ENCODE assay signal across 8 mouse cellular contexts in genomic region chr1:126993061-126993640, GRCm38 (mm10).
DNase-seq lines count a peak whose midpoint lies in the region; ATAC-seq and TF ChIP-seq lines count a peak whose summit lies in the region.

No protein-coding gene starts in this region.

- no peaks in the 10 kb centered on the region for H3K27me3 ChIP-seq in thymus, adult 2 months (ENCODE audit: control insufficient read depth, insufficient read depth, low read length)

- H3K36me3 ChIP-seq in thymus, adult 2 months (ENCODE audit: control insufficient read depth, insufficient read depth, low read length): no peaks in the 10 kb centered on the region

- H3K4me1 ChIP-seq in thymus, adult 2 months (replicated peaks; ENCODE audit: control insufficient read depth, insufficient read depth, low read length): no peaks in the 10 kb centered on the region

- peak; percentile 8 for DNase-seq in thymus, adult 2 months
- no peak for DNase-seq in thymus, postnatal 36 days
- DNase-seq in cerebellum, adult 9-11 months: peak; percentile 10
- DNase-seq in kidney, postnatal 4 days: peak; percentile 14 to 35
- DNase-seq in lung, postnatal 36 days: peak; percentile 60
- peak; percentile 39 for DNase-seq in right cerebral cortex, postnatal 4 days

- 86% methylated on average over 1 of the region's 1 CpGs for whole genome bisulfite sequencing in thymus, adult 2 months

- ATAC-seq in granulocyte monocyte progenitor cell, adult 5-6 weeks (replicated peaks; ENCODE audit: poor library complexity, severe bottlenecking): peak; percentile 74
- no peak for ATAC-seq in erythroid progenitor cell, adult 5-6 weeks (replicated peaks; ENCODE audit: low FRiP score, poor library complexity, severe bottlenecking)

- no peak for TF ChIP-seq POLR2A in thymus, adult 2 months (IDR thresholded peaks at IDR 0.05; ENCODE audit: control insufficient read depth, extremely low read depth, insufficient read depth, low read length, poor library complexity)

- TF ChIP-seq CTCF in thymus, adult 2 months (IDR thresholded peaks at IDR 0.05; ENCODE audit: borderline replicate concordance, control insufficient read depth, extremely low read depth, insufficient read depth, low read length, poor library complexity): no peak

- H3K4me3 ChIP-seq in thymus, adult 2 months (ENCODE audit: control insufficient read depth, insufficient read depth, low read length): no peak overlapping the region

- H3K27ac ChIP-seq in thymus, adult 2 months (ENCODE audit: control insufficient read depth, insufficient read depth, low read length): no peak overlapping the region

Comparison
In these comparisons a context has a peak if more than half of its experiments do, and no peak if none do; other contexts are left out.
1. DNase-seq: peak in thymus, adult 2 months (single experiment), cerebellum, adult 9-11 months (single experiment), kidney, postnatal 4 days (2 of 2), lung, postnatal 36 days (single experiment) and right cerebral cortex, postnatal 4 days (single experiment); none in thymus, postnatal 36 days (0 of 2).